Mouse (Mus musculus) heart, embryonic 16.5 days (tissue): Measurements from ENCODE around the gene Pcf11. TPM values are rescaled to one million over a fixed set of nuclear protein-coding genes. Genes with fewer than 3 reads are reported as not detected.

Experiments
- ATAC-seq: fragments of 200-750 bp; cut with Nextera tagmentation; replicated peaks from 2 replicates; pipeline ENCODE4 v1.8.0; 2017; ENCODE audit warnings: moderate number of reproducible peaks; ENCODE audit not compliant: insufficient read depth, low FRiP score; ENCODE audit errors: extremely low read depth
- H3K27ac ChIP-seq: fragments of 300-500 bp; sonication (generic); 2 replicates; pipeline ENCODE4 v1.5.1; 2014; ENCODE audit warnings: mild to moderate bottlenecking, low read length, control low read depth, moderate library complexity
- H3K27me3 ChIP-seq: fragments of 300-500 bp; sonication (generic); 2 replicates; pipeline ENCODE4 v1.6.1; 2014; ENCODE audit warnings: low read length, mixed read lengths; ENCODE audit not compliant: control insufficient read depth, insufficient read depth
- H3K36me3 ChIP-seq: fragments of 300-500 bp; sonication (generic); 2 replicates; pipeline ENCODE4 v1.6.1; 2014; ENCODE audit not compliant: control insufficient read depth, insufficient read depth
- H3K4me1 ChIP-seq: fragments of 300-500 bp; sonication (generic); 2 replicates; pipeline ENCODE4 v1.6.1; 2014; ENCODE audit warnings: low read length, mixed read lengths; ENCODE audit not compliant: control insufficient read depth, insufficient read depth
- H3K4me2 ChIP-seq: fragments of 300-500 bp; sonication (generic); 2 replicates; pipeline ENCODE4 v1.6.1; 2014; ENCODE audit warnings: low read depth, mild to moderate bottlenecking, control low read depth, low read length
- H3K4me3 ChIP-seq: fragments of 300-500 bp; sonication (generic); 2 replicates; pipeline ENCODE4 v1.5.1; 2014; ENCODE audit warnings: mild to moderate bottlenecking, control low read depth, low read length
- H3K9ac ChIP-seq: fragments of 300-500 bp; sonication (generic); 2 replicates; pipeline ENCODE4 v1.6.1; 2014; ENCODE audit warnings: low read length, control low read depth
- H3K9me3 ChIP-seq: fragments of 300-500 bp; sonication (generic); replicated peaks from 2 replicates; pipeline ENCODE4 v1.6.1; 2016; ENCODE audit warnings: low read length; ENCODE audit not compliant: control insufficient read depth
- WGBS: fragments of 180-500 bp; shearing (Covaris S2); extraction: QIAGEN DNeasy Blood & Tissue Kit; methylation state at CpG from one replicate; pipeline ENCODE4 v1.1.7; 2014; 5-methylcytosine and 5-hydroxymethylcytosine counted together
- polyA plus RNA-seq: library from polyadenylated mRNA; unstranded; fragments of >200 nt; fragmentation: Nextera tagmentation; extraction: Ambion mirVana; gene quantifications from 2 replicates; pipeline ENCODE4 v1.2.1, GENCODE M21; 2015

The Pcf11 gene
- polyA plus RNA-seq, 1 experiment from 2014 or later: 14.1 TPM

GRCm38 (mm10) chr7:92653329-92653728, 16.4 kb downstream of the Pcf11 start:
- Histone ChIP-seq H3K4me2 (no peak overlapping the region), H3K9me3 (no peaks in the 10 kb centered on the region; the same call in 1 of the 2 replicates), H3K4me1 (peaks cover 6% of the 10 kb centered on the region; the same call in 1 of the 2 replicates), H3K27me3 (no peaks in the 10 kb centered on the region), H3K27ac (no peak overlapping the region), H3K36me3 (peaks cover 36% of the 10 kb centered on the region), H3K9ac (no peak overlapping the region), H3K4me3 (no peak overlapping the region)
- WGBS: 73% methylated on average over 1 of the region's 1 CpGs
- ATAC-seq: no peak

DNA sequence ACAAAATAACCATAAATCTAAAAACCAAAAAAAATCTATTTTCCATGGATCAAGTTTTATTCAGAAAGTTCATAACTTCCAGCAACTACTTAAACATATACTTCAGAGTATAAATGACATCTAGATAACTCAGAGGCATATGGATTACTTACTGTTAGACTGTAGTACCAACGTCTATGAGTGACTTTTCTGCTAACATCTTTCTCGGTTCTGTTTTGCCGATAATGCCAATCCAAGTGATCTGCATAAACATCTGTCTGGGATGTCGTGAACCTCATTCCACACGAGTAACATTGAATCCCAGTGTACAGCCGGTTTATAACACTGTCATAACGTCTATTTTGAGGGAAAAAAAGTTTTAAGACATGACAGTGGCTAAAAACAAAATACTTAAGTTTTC, 21.9 kb downstream of the Pcf11 start:
- no peak overlapping the region for H3K4me2 ChIP-seq
- no peaks in the 10 kb centered on the region for H3K4me1 ChIP-seq
- no peak overlapping the region for H3K27ac ChIP-seq
- no peak overlapping the region for H3K9ac ChIP-seq
- no peaks in the 10 kb centered on the region for H3K9me3 ChIP-seq
- no peak overlapping the region for H3K4me3 ChIP-seq
- peaks cover 19% of the 10 kb centered on the region for H3K36me3 ChIP-seq
- H3K27me3 ChIP-seq: no peaks in the 10 kb centered on the region
- 83% methylated on average over 7 of the region's 7 CpGs for WGBS
- no peak for ATAC-seq

DNA sequence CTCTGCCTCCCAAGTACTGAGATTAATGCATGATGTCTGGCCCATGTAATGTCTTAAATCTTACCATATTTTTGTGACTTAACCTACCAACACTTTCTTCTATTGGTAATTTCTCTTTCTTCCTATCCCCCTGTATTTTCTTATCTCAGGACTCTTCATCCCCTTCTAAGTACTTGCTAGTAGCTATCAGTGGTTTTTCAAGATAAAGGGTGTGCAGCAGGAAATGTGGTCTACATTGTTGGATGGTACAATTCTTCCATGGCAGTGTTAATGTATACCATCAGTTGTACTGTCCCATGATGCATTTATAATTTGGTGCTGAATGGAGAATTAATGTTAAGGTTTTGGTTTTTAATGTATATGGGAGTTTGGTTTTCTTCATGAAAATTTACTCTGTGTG, 27.4 kb downstream of the Pcf11 start:
- H3K9me3 ChIP-seq: no peaks in the 10 kb centered on the region
- peaks cover 8% of the 10 kb centered on the region for H3K4me1 ChIP-seq
- no peak for ATAC-seq
- H3K9ac ChIP-seq: no peak overlapping the region
- H3K4me3 ChIP-seq: no peak overlapping the region
- no peaks in the 10 kb centered on the region for H3K27me3 ChIP-seq
- H3K4me2 ChIP-seq: no peak overlapping the region
- no peak overlapping the region for H3K27ac ChIP-seq
- H3K36me3 ChIP-seq: peaks cover 12% of the 10 kb centered on the region

- Histone ChIP-seq H3K36me3 (peaks cover 2% of the 10 kb centered on the region), H3K27me3 (no peaks in the 10 kb centered on the region), H3K4me3 (peak overlapping the region; percentile 75), H3K9ac (peak overlapping the region; percentile 89; the same call in 1 of the 2 replicates), H3K27ac (no peak overlapping the region), H3K9me3 (no peaks in the 10 kb centered on the region), H3K4me2 (peak overlapping the region; percentile 93), H3K4me1 (peaks cover 13% of the 10 kb centered on the region)
- no peak for ATAC-seq
- 84% methylated on average over 5 of the region's 5 CpGs for WGBS
These were observed 31.7 kb downstream of the Pcf11 start for GRCm38 (mm10) chr7:92638050-92638449.

GRCm38 (mm10) chr7:92637021-92637625, 32.6 kb downstream of the Pcf11 start, which contains the start of gene Ankrd42:
Ankrd42 (minus strand) TSS chr7:92637142.
- Histone ChIP-seq H3K4me1 (peaks cover 13% of the 10 kb centered on the region), H3K27me3 (no peaks in the 10 kb centered on the region), H3K36me3 (peaks cover 2% of the 10 kb centered on the region), H3K27ac (peak within 1 kb of the TSS; percentile 92), H3K4me3 (peak within 1 kb of the TSS; percentile 75), H3K4me2 (peak within 1 kb of the TSS; percentile 93), H3K9ac (peak within 1 kb of the TSS; percentile 89), H3K9me3 (no peaks in the 10 kb centered on the region)
- under 1% methylated on average over 44 of the region's 44 CpGs for WGBS
- peak; percentile 98 for ATAC-seq

DNA sequence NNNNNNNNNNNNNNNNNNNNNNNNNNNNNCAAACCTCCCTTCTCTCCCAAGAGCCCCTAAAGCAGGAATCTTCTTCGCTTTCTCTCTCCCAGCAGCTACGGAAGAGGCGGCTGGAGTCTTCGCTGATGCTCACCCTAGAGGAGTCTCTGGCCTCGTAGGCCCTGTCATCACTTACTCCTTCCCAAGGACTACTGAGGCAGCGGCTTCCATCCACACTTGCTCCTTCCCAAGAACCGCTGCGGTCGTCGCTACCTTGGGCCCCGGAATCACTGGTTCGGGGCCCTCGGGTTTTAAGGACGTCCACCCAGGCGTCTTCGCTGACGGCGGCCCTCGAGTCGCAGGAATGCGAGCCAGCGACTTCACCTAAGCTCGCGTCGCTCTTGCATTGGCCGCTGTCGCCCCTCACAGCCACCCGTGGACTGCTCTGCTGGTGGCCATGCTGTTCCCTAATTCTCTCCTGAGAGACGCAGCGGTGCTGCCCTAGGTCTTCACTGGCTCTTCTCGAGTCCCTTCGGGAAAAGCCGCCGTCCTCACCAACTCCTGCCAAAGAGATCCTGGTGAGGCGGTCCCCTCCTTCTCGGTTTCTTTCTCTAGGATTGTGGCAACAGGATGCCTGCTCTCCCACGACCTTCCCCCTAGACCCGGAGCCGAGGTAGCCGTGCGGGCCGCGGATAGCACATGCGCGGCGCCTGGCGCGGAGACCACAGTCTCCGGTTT, 33.3 kb downstream of the Pcf11 start:
- Histone ChIP-seq H3K4me3 (peak overlapping the region; percentile 75), H3K27ac (no peak overlapping the region), H3K27me3 (no peaks in the 10 kb centered on the region), H3K4me1 (peaks cover 13% of the 10 kb centered on the region), H3K9ac (peak overlapping the region; percentile 89), H3K36me3 (peaks cover 2% of the 10 kb centered on the region), H3K9me3 (no peaks in the 10 kb centered on the region), H3K4me2 (peak overlapping the region; percentile 93)
- WGBS: 2% methylated on average over 49 of the region's 49 CpGs
- peak; percentile 64; the same call in 1 of the 2 replicates for ATAC-seq

- no peak for ATAC-seq
- H3K27me3 ChIP-seq: no peaks in the 10 kb centered on the region
- H3K9me3 ChIP-seq: no peaks in the 10 kb centered on the region
These were observed 39.6 kb downstream of the Pcf11 start for GRCm38 (mm10) chr7:92630167-92630566.

GRCm38 (mm10) chr7:92624488-92624887, 45.2 kb downstream of the Pcf11 start:
- H3K9ac ChIP-seq: no peak overlapping the region
- H3K9me3 ChIP-seq: no peaks in the 10 kb centered on the region
- ATAC-seq: no peak
- no peaks in the 10 kb centered on the region for H3K27me3 ChIP-seq
- WGBS: 56% methylated on average over 2 of the region's 2 CpGs
- H3K4me2 ChIP-seq: no peak overlapping the region
- no peak overlapping the region for H3K27ac ChIP-seq
- no peaks in the 10 kb centered on the region for H3K36me3 ChIP-seq
- no peak overlapping the region for H3K4me3 ChIP-seq
- H3K4me1 ChIP-seq: no peaks in the 10 kb centered on the region

More at GRCm38 (mm10) chr7:92630167-92630566, 39.6 kb downstream of the Pcf11 start:
- no peak overlapping the region for H3K4me2 ChIP-seq
- no peak overlapping the region for H3K27ac ChIP-seq
- WGBS: 26% methylated on average over 2 of the region's 2 CpGs
- H3K36me3 ChIP-seq: no peaks in the 10 kb centered on the region
- no peak overlapping the region for H3K4me3 ChIP-seq
- H3K9ac ChIP-seq: no peak overlapping the region
- H3K4me1 ChIP-seq: no peaks in the 10 kb centered on the region

- 70% methylated on average over 7 of the region's 7 CpGs for WGBS
- H3K4me3 ChIP-seq: no peak overlapping the region
- no peaks in the 10 kb centered on the region for H3K27me3 ChIP-seq
- H3K36me3 ChIP-seq: no peaks in the 10 kb centered on the region
- H3K27ac ChIP-seq: no peak overlapping the region
- ATAC-seq: no peak
- H3K9me3 ChIP-seq: no peaks in the 10 kb centered on the region
- H3K4me2 ChIP-seq: no peak overlapping the region
- no peaks in the 10 kb centered on the region for H3K4me1 ChIP-seq
- H3K9ac ChIP-seq: no peak overlapping the region
These were observed 58.9 kb downstream of the Pcf11 start for GRCm38 (mm10) chr7:92610830-92611229.
